Mouse (Mus musculus) naive thymus-derived CD4-positive, alpha-beta T cell, adult 2 months (primary cell): ENCODE measurements around the gene Foxq1.

Experiments
- DNase-seq: peaks from one replicate; pipeline ENCODE4 v3.0.0-alpha.2; 2011; ENCODE audit warnings: low read depth

Gene Foxq1

GRCm38 (mm10) chr13:31572806-31573508 lies 17.0 kb downstream of the Foxq1 start:
- no peak for DNase-seq

GRCm38 (mm10) chr13:31574627-31575026 lies 18.7 kb downstream of the Foxq1 start:
- no peak for DNase-seq

GRCm38 (mm10) chr13:31576696-31577095 lies 20.8 kb downstream of the Foxq1 start:
- no peak for DNase-seq

GRCm38 (mm10) chr13:31577576-31577975 lies 21.6 kb downstream of the Foxq1 start:
- no peak for DNase-seq

- DNase-seq = no peak
Observed at GRCm38 (mm10) chr13:31578389-31578788, 22.5 kb downstream of the Foxq1 start.

GRCm38 (mm10) chr13:31579866-31580265 lies 23.9 kb downstream of the Foxq1 start:
- DNase-seq = peak; percentile 4

GRCm38 (mm10) chr13:31587341-31587740 lies 31.4 kb downstream of the Foxq1 start:
- no peak for DNase-seq

- DNase-seq = no peak
Observed at GRCm38 (mm10) chr13:31599576-31599975, 43.6 kb downstream of the Foxq1 start.

GRCm38 (mm10) chr13:31603964-31604363 lies 48.0 kb downstream of the Foxq1 start:
- DNase-seq = no peak
